Mouse (Mus musculus) lung, embryonic 14.5 days (tissue): ENCODE measurements around the gene Tm6sf2. TPM values are rescaled to one million over a fixed set of nuclear protein-coding genes. Genes with fewer than 3 reads are reported as not detected.

Experiments
- ATAC-seq: fragments of 200-750 bp; cut with Nextera tagmentation; 2 replicates; pipeline ENCODE4 v1.8.0; 2017; ENCODE audit warnings: mild to moderate bottlenecking, moderate TSS enrichment, moderate library complexity; ENCODE audit not compliant: insufficient read depth
- DNase-seq: peaks from one replicate; pipeline ENCODE4 v3.0.0-alpha.2; 2015
- H3K27ac ChIP-seq: fragments of 300-500 bp; sonication (generic); 2 replicates; pipeline ENCODE4 v1.5.1; 2014; ENCODE audit warnings: low read depth, mild to moderate bottlenecking, moderate library complexity
- H3K27me3 ChIP-seq: fragments of 300-500 bp; sonication (generic); 2 replicates; pipeline ENCODE4 v1.6.1; 2014; ENCODE audit warnings: low read length, control low read depth; ENCODE audit not compliant: insufficient read depth
- H3K36me3 ChIP-seq: fragments of 300-500 bp; sonication (generic); 2 replicates; pipeline ENCODE4 v1.6.1; 2014; ENCODE audit warnings: control low read depth; ENCODE audit not compliant: insufficient read depth
- H3K4me1 ChIP-seq: fragments of 300-500 bp; sonication (generic); 2 replicates; pipeline ENCODE4 v1.6.1; 2014; ENCODE audit warnings: antibody characterized with exemption, control low read depth; ENCODE audit not compliant: insufficient read depth
- H3K4me2 ChIP-seq: fragments of 300-500 bp; sonication (generic); 2 replicates; pipeline ENCODE4 v1.6.1; 2014; ENCODE audit warnings: mild to moderate bottlenecking
- H3K4me3 ChIP-seq: fragments of 300-500 bp; sonication (generic); 2 replicates; pipeline ENCODE4 v1.5.1; 2014; ENCODE audit warnings: low read depth, low read length
- H3K9ac ChIP-seq: fragments of 300-500 bp; sonication (generic); 2 replicates; pipeline ENCODE4 v1.6.1; 2014
- H3K9me3 ChIP-seq: fragments of 300-500 bp; sonication (generic); 2 replicates; pipeline ENCODE4 v1.6.1; 2016; ENCODE audit warnings: low read depth, low read length, control low read depth
- CTCF ChIP-seq: IDR thresholded peaks from 2 replicates; pipeline ENCODE4 v1.5.1; 2016; ENCODE audit warnings: antibody characterized with exemption, low read depth
- WGBS: fragments of 180-500 bp; shearing (Covaris S2); extraction: QIAGEN DNeasy Blood & Tissue Kit; methylation state at CpG from one replicate; pipeline ENCODE4 v1.1.7; 2014; 5-methylcytosine and 5-hydroxymethylcytosine counted together
- polyA plus RNA-seq: library from polyadenylated mRNA; unstranded; fragments of >200 nt; fragmentation: Nextera tagmentation; extraction: Ambion mirVana; gene quantifications from 2 replicates; pipeline ENCODE4 v1.2.1, GENCODE M21; 2014

Gene Tm6sf2
- polyA plus RNA-seq = 0.39 and 1.1 TPM in 2 replicates

GRCm38 (mm10) chr8:70072441-70073069 is at the start of gene Tm6sf2:
Tm6sf2 (plus strand) TSS chr8:70072924.
- Histone ChIP-seq H3K4me3 (peak within 1 kb of the TSS; percentile 9; the same call in 1 of the 2 replicates), H3K9me3 (no peaks in the 10 kb centered on the region), H3K4me1 (peaks cover 6% of the 10 kb centered on the region; the same call in 1 of the 2 replicates), H3K36me3 (peaks cover 39% of the 10 kb centered on the region), H3K4me2 (peak within 1 kb of the TSS; percentile 58), H3K27ac (no peak within 1 kb of the TSS; the same call in 1 of the 2 replicates), H3K27me3 (no peaks in the 10 kb centered on the region), H3K9ac (peak within 1 kb of the TSS; percentile 9; the same call in 1 of the 2 replicates)
- ATAC-seq = peak; percentile 81
- TF ChIP-seq CTCF = no peak
- peak; percentile 42 for DNase-seq
- 9% methylated on average over 18 of the region's 27 CpGs for WGBS

DNA sequence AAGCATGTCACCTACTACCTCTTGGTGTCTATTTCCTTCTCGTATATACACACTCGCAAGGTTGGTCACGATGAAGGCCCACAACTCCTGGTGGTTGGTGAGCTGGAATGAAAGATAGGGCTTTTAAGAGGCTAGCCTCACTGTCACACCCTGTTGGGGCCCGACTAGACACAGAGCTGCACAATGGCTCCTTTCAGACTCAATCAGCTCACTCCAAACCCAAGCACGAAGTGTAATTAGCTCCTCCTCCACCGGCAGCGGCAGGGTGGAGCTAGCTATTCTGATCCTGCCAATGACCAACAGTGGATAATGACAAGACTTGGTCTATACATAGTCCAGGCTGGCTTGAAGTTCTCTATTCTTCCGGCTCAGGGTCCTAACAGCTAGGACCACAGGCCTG is 49.1 kb upstream of the Tm6sf2 start:
- peaks cover 100% of the 10 kb centered on the region for H3K36me3 ChIP-seq
- WGBS = 84% methylated on average over 8 of the region's 8 CpGs
- DNase-seq = no peak
- no peak overlapping the region for H3K27ac ChIP-seq
- no peak for TF ChIP-seq CTCF
- ATAC-seq = no peak
- H3K27me3 ChIP-seq = no peaks in the 10 kb centered on the region
- no peaks in the 10 kb centered on the region for H3K4me1 ChIP-seq
- no peaks in the 10 kb centered on the region for H3K9me3 ChIP-seq
- H3K4me3 ChIP-seq = no peak overlapping the region
- no peak overlapping the region for H3K9ac ChIP-seq
- no peak overlapping the region for H3K4me2 ChIP-seq

DNA sequence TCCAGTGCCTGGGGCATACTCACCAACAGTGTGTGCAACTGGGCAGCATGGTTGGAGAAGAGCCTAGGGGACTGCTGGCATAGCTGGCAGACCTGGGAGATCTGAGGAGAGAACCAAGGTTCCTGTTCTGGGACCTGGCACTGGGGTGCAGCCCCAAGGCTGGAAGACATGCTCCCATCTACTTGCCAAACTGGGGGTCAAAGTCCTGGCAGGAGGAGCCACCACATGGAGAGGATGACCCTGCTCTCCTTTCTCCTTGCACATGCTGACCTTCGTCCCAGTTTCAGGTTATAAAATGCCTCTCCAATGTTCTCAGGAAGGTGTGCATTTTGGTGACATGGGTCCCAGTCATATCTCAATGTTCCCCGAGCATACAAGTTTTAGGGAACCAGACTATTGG is 46.6 kb upstream of the Tm6sf2 start:
- no peak for TF ChIP-seq CTCF
- DNase-seq (no peak), ATAC-seq (no peak)
- Histone ChIP-seq H3K9ac (no peak overlapping the region), H3K36me3 (peaks cover 100% of the 10 kb centered on the region), H3K4me1 (no peaks in the 10 kb centered on the region), H3K27me3 (no peaks in the 10 kb centered on the region), H3K4me3 (no peak overlapping the region), H3K4me2 (no peak overlapping the region), H3K9me3 (no peaks in the 10 kb centered on the region), H3K27ac (no peak overlapping the region)
- WGBS = 89% methylated on average over 2 of the region's 2 CpGs

- no peak for TF ChIP-seq CTCF
- WGBS = 90% methylated on average over 1 of the region's 1 CpGs
- Histone ChIP-seq H3K36me3 (peaks cover 66% of the 10 kb centered on the region), H3K9me3 (no peaks in the 10 kb centered on the region), H3K27me3 (no peaks in the 10 kb centered on the region), H3K4me3 (no peak overlapping the region), H3K4me2 (no peak overlapping the region), H3K27ac (no peak overlapping the region), H3K9ac (no peak overlapping the region), H3K4me1 (no peaks in the 10 kb centered on the region)
- no peak for DNase-seq
- no peak for ATAC-seq
Measured at GRCm38 (mm10) chr8:70030255-70030654, 42.5 kb upstream of the Tm6sf2 start.

DNA sequence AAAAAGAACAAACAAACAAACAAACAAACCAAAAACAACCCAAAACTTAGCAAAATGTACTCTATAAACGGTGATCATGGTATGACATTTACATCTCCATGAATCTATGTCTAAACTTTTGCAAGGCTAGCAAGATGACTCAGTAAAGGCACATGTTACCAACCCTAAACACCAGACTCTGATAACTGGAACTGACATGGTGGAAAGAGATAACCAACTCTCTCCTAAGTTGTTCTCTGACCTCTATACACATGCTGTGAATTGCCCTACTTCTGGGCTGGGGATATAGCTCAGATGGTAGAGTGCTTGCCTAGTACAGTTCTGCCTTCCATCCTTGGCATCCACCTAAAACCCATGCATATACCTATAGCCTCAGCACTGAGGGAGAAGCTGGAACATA is 34.7 kb upstream of the Tm6sf2 start:
- WGBS = 90% methylated on average over 1 of the region's 1 CpGs
- no peaks in the 10 kb centered on the region for H3K27me3 ChIP-seq
- no peak overlapping the region for H3K4me3 ChIP-seq
- no peaks in the 10 kb centered on the region for H3K9me3 ChIP-seq
- TF ChIP-seq CTCF = no peak
- no peak for ATAC-seq
- no peak overlapping the region for H3K4me2 ChIP-seq
- H3K36me3 ChIP-seq = peaks cover 4% of the 10 kb centered on the region; the same call in 1 of the 2 replicates
- peaks cover 9% of the 10 kb centered on the region for H3K4me1 ChIP-seq
- no peak overlapping the region for H3K9ac ChIP-seq
- DNase-seq = no peak
- H3K27ac ChIP-seq = no peak overlapping the region

- peak overlapping the region; percentile 97 for H3K4me2 ChIP-seq
- DNase-seq = no peak
- TF ChIP-seq CTCF = no peak
- no peaks in the 10 kb centered on the region for H3K36me3 ChIP-seq
- peak overlapping the region; percentile 95 for H3K9ac ChIP-seq
- H3K27ac ChIP-seq = peak overlapping the region; percentile 80
- ATAC-seq = peak; percentile 42
- H3K4me3 ChIP-seq = peak overlapping the region; percentile 98
- WGBS = under 1% methylated on average over 47 of the region's 47 CpGs
- no peaks in the 10 kb centered on the region for H3K9me3 ChIP-seq
- peaks cover 9% of the 10 kb centered on the region for H3K4me1 ChIP-seq
- H3K27me3 ChIP-seq = no peaks in the 10 kb centered on the region
Measured at GRCm38 (mm10) chr8:70041885-70042546, 30.7 kb upstream of the Tm6sf2 start.

DNA sequence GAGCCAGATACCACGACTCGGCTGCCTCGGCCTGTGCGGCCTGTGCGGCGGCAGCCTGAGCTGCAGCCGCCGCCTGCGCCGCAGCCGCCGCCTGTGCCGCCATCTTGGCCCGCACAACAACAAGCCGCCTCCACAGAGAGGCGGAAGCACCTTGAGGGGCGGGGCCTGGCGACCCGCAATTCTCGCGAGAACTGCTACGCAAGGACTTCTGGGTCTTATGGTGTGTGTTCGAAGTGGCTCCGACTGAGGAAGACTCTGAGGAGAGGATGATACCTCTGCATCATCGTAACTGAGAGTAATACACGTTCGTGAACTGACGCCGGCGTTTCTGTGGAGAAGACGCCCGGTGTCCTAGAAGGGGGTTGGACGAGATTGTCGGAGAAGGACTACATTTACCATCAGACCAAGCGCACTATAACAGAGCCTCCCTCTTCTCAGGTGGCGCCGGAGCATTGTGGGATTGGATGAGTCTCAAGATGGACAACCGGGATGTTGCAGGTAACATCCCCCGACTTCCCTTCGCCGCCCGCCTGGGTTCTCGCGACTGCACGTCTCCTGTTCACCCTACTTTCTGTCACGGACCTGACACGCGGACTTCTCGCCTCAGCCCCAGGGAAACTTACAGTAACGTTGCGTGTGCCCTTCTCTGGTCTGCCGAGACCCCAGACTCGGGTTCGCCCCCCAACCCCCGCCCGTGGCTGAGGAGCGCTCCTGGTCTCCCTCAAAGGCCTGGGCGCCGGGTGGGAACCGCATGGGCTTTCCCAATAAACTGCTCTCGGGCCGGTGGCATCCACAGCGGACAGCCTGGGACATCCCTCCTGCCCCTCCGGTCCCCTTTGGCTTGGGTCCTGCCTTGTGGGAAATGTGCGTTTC is 29.9 kb upstream of the Tm6sf2 start, which contains the start of the genes Mau2 and Sugp1:
TSS of gene Mau2 (minus strand) at position 152 of the 873 bp plus-strand sequence.
TSS of gene Sugp1 (plus strand) at position 231 of the 873 bp plus-strand sequence.
- Histone ChIP-seq H3K4me2 (peak within 1 kb of the TSS; percentile 97), H3K9me3 (no peaks in the 10 kb centered on the region), H3K4me1 (peaks cover 9% of the 10 kb centered on the region), H3K27ac (peak within 1 kb of the TSS; percentile 80), H3K27me3 (no peaks in the 10 kb centered on the region), H3K9ac (peak within 1 kb of the TSS; percentile 95), H3K4me3 (peak within 1 kb of the TSS; percentile 98), H3K36me3 (no peaks in the 10 kb centered on the region)
- ATAC-seq = peak; percentile 98
- no peak for TF ChIP-seq CTCF
- DNase-seq = peak; percentile 99
- under 1% methylated on average over 65 of the region's 65 CpGs for WGBS
